Mouse (Mus musculus) pancreas, adult 10 weeks (tissue): ENCODE measurements around the gene Heatr6. TPM values are rescaled to one million over a fixed set of nuclear protein-coding genes. Genes with fewer than 3 reads are reported as not detected.

Experiments used
- polyA plus RNA-seq: library from polyadenylated mRNA; stranded (reverse); fragments of 350-450 nt; fragmentation: Illumina TruSeq; extraction: RNeasy Lipid Tissue Mini Kit (QIAGEN cat#74804); gene quantifications from one replicate; pipeline ENCODE4 v1.2.3, GENCODE M21; 2015; ENCODE audit warnings: low read depth, low replicate concordance; ENCODE audit not compliant: insufficient read depth

Heatr6 gene
- 2.3 TPM for polyA plus RNA-seq

DNA sequence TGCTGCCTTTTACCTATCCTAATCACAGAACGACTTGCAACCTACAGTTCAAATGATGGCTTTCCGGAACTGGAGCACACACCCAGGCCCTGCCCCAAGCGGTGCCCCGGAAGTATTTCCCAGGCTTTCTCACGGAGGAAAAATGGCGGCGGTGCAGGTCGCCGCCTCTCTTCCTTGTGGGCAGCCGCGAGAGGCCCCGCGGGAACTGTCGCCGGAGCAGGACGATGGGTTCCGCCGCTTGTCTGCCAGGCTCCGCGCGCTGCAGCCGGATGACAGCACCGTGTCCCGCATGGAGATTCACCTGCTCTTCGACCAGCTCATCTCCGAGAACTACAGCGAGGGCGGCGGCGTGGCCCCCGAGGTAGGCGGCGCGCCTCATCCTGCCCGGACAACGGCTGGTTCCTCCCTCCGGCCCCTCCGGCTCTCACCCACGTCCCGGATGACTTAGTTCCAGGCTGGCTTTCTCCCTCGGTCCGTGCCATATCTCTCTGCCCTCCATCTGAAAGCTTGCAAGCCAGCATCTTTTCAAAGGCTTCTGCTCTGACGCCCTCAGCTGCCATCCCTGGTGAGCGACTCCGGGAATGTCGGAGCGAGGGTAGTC, at the start of gene Heatr6:
Gene Heatr6 (plus strand): TSS at position 116 of the 601 bp plus-strand sequence.

DNA sequence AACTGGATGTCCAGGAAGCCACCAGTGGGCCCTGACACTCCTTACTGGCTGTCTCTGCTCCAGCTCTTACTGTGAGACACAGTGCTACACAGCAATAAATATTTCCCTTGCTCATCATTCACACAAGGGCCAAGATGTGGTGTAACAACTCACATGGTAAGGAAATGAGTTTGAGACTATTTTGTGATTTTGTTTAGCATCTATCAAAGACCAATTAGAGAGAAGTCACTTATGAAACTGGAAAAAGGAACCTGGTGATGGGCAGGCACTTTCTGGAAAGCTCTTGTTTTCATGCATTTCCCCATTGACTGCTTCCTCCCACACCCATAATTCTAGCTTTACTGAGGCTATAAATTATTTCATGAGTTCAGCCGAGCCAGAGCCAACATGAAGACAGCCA, 49.8 kb upstream of the Heatr6 start, which contains the start of gene Wfdc17:
Gene Wfdc17 (plus strand): TSS at position 287 of the 400 bp plus-strand sequence.

DNA sequence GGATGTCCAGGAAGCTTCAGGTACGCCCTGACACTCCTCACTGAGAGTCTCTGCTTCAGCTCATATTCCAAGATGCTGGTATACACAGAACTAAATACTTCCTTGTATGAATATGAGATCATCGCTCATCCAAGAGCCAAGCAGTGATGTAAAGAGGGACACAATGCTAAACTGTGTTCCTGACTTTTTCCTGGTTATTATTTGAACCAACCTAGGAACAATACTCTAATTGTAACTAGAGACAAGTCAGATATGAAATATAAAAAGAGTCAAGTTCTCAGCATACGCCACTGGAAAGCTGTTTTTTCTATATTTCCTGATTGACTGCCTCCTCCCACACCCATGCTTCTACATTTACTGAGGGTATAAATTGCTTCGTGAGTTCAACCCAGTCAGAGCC, 44.8 kb upstream of the Heatr6 start, which contains the start of gene Wfdc18:
Gene Wfdc18 (plus strand): TSS at position 301 of the 400 bp plus-strand sequence.

DNA sequence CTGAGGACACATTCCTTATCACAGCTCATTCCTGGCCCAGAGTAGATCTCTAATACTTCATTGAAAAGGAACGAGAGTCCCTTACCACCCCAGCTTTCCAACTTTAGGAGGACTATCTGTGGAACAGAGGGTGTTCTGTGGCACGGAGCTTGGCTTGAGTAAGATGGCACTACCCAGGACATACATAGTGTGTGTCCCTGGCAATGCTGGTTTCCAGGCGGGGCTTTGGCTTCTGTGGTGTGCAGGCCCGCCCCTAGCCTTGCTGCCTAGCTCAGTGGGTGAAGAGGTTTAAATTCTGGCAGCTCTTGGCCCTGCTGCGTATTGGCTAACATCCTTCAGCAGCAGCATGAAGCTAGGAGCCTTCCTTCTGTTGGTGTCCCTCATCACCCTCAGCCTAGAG, 6.8 kb upstream of the Heatr6 start, which contains the start of gene Wfdc21:
Gene Wfdc21 (plus strand): TSS at position 260 of the 400 bp plus-strand sequence.

Other genes starting within 250 kb of the Heatr6 start
- gene Heatr9, start 231.5 kb upstream of the Heatr6 start, polyA plus RNA-seq, result not detected
- not detected for gene Ccl5, start 223.2 kb upstream of the Heatr6 start, polyA plus RNA-seq
- gene Ccl9, start 175.1 kb upstream of the Heatr6 start, polyA plus RNA-seq, result 9.2 TPM
- gene Ccl6, start 160.6 kb upstream of the Heatr6 start, polyA plus RNA-seq, result 23.3 TPM
- gene Rpl9-ps1, start 108.1 kb upstream of the Heatr6 start, polyA plus RNA-seq, result not detected
- gene Ccl3, start 104.3 kb upstream of the Heatr6 start, polyA plus RNA-seq, result not detected
- not detected for gene Ccl4, start 91.1 kb upstream of the Heatr6 start, polyA plus RNA-seq
- 11.9 TPM for gene Wfdc17, start 49.7 kb upstream of the Heatr6 start, polyA plus RNA-seq
- not detected for gene Wfdc18, start 44.7 kb upstream of the Heatr6 start, polyA plus RNA-seq
- not detected for gene Wfdc21, start 6.8 kb upstream of the Heatr6 start, polyA plus RNA-seq
- gene Hnf1b, start 96.4 kb downstream of the Heatr6 start, polyA plus RNA-seq, result 16.9 TPM
- gene Ddx52, start 188.4 kb downstream of the Heatr6 start, polyA plus RNA-seq, result 4.4 TPM
- 5.4 TPM for gene Synrg, start 210.7 kb downstream of the Heatr6 start, polyA plus RNA-seq